Mouse (Mus musculus) heart, postnatal 10 days (tissue): ENCODE results near the gene Vmn1r77. TPM values are rescaled to one million over a fixed set of nuclear protein-coding genes. Genes with fewer than 3 reads are reported as not detected.
"Not testable (repeated sequence)": the region's sequence is repeated elsewhere in the genome, so short reads cannot be mapped to it uniquely, and the experiment has no call there.

ENCODE experiments used
- DNase-seq, 2 experiments: peaks; one replicate each; pipeline ENCODE4 v3.0.0; 2021
- intact Hi-C: fragments of 180-260 bp; cut with DNase I; formaldehyde crosslinking; loops from one replicate; pipeline ENCODE4 v1.15.1; 2025
- total RNA-seq, 2 experiments: library from RNA; stranded (reverse); gene quantifications; 2 replicates each; pipeline ENCODE4 v1.2.3; 2021

The Vmn1r77 gene
- not detected for total RNA-seq

DNA sequence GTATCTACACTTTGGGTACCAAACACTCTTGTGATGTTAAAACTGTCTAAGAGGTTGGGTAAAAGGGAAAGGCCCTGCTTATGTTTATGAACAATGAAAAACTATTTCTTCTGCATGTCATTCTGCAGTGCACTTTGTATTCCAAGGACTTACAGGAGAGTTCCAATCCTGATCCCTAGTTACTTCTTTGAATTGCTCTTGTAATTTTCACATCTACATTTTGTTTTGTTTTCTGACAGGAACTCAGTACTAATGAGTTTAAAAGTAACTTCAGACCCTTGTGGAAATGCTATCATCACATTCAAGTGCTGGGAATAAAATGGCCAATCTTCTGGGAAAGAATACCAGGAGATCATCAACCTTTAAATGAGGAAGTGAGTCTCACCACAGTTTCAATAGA lies at the start of gene Vmn1r77:
Vmn1r77 (plus strand) TSS at position 301 of the 400 bp plus-strand sequence.
- intact Hi-C loops, DNase-seq: not testable (repeated sequence)

DNA sequence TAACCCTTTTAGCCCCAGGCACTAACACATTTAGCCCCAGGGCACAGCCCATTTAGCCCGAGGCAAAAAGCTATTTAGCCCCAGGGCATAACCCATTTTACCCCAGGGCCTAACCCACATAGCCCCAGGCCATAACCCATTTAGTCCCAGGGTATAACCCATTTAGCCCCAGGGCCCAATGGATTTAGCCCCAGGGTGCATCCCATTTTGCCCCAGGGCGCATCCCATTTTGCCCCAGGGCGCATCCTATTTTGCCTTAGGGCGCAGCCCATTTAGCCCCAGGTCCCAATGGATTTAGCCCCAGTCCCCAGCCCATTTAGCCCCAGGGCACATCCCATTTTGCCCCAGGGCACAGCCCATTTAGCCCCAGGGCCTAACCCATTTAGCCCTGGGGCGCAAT lies 25.1 kb upstream of the Vmn1r77 start:
- intact Hi-C loops = not testable (repeated sequence)

DNA sequence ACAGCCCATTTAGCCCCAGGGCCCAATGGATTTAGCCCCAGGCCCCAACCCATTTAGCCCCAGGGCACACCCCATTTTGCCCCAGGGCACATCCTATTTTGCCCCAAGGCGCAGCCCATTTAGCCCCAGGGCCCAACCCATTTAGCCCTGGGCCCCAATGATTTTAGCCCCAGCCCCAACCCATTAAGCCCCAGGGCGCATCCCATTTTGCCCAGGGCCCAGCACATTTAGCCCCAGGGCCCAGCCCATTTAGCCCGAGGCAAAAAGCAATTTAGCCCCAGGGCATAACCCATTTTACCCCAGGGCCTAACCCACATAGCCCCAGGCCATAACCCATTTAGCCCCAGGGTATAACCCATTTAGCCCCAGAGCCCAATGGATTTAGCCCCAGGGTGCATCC lies 24.2 kb upstream of the Vmn1r77 start:
- intact Hi-C loops = not testable (repeated sequence)

More for the DNA sequence above, 25.1 kb upstream of the Vmn1r77 start:
- not testable (repeated sequence) for DNase-seq

DNA sequence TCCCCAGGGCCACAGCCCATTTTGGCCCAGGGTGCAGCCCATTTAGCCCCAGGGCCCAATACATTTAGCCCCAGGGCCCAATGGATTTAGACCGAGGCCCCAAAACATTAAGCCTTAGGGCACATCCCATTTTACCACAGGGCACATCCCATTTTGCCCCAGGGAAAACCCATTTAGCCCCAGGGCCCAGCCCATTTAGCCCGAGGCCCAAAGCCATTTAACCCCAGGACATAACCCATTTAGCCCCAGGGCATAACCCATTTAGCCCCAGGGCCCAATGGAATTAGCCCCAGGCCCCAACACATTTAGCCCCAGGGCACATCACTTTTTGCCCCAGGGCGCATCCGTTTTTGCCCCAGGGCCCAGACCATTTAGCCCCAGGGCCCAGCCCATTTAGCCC lies 23.4 kb upstream of the Vmn1r77 start:
- DNase-seq = no peak
- intact Hi-C loops = no loop called here

More for the DNA sequence above, 24.2 kb upstream of the Vmn1r77 start:
- not testable (repeated sequence) for DNase-seq

DNA sequence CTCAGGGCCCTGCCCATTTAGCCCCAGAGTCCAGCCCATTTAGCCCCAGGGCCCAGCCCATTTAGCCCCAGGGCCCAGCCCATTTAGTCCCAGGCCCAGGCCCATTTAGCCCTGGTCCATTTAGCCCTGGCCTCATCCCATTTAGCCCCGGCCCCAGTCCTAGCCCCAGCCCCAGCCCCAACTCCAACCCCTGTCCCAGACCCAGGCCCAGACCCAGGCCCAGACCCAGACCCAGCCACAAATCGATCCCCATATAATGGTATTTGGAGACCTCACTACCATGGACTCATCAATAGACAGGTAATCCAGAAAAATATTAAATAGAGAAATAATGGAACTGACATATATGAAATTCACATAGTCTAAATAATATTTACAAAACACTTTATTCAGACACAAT lies 18.7 kb upstream of the Vmn1r77 start:
- intact Hi-C loops, DNase-seq: not testable (repeated sequence)

DNA sequence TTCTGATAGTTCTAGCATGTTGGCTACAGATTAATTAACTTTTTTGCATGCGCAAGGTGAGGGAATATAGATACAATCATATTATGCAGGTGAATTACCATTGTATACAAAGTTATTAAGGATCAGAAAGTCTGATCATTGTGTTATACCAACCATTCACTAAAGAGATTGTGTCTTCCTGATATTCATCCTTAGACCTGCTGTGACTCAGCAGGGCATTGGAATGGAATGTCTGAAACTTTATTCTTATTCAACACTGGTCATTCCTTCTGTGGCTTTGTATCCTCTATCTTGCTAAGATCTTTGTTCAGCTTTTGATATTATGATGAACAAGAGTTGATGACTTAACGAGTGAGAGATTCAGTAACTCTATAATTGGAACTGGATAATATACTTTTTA lies 4.1 kb downstream of the Vmn1r77 start:
- DNase-seq = no peak
- intact Hi-C loops = no loop called here

Other genes with a start within 250 kb of the Vmn1r77 start
- gene Vmn1r74, start 202.8 kb upstream of the Vmn1r77 start, total RNA-seq = not detected
- not detected for gene Vmn1r75, start 162.1 kb upstream of the Vmn1r77 start, total RNA-seq
- gene Vmn1r76, start 98.5 kb upstream of the Vmn1r77 start, total RNA-seq = not detected
- gene Vmn1r78, start 113.5 kb downstream of the Vmn1r77 start, total RNA-seq = not detected
- not detected for gene Vmn1r79, start 134.5 kb downstream of the Vmn1r77 start, total RNA-seq
- gene Vmn1r80, start 152.5 kb downstream of the Vmn1r77 start, total RNA-seq = not detected
- gene Vmn1r81, start 231.5 kb downstream of the Vmn1r77 start, total RNA-seq = not detected